Mouse (Mus musculus): Measurements from ENCODE around the gene Dock7.

The Dock7 gene

GRCm38 (mm10) chr4:99120211-99121122 lies at the start of gene Dock7:
Gene Dock7, minus strand, starts transcription at chr4:99120915.
- peak; percentile 11 for DNase-seq (ENCODE audit: low read depth, low spot score)

- DNase-seq (ENCODE audit: low read depth, low spot score), result no peak
Observed at GRCm38 (mm10) chr4:99168869-99169268, 48.2 kb upstream of the Dock7 start.

GRCm38 (mm10) chr4:99163547-99163946 lies 42.8 kb upstream of the Dock7 start:
- no peak for DNase-seq (ENCODE audit: low read depth, low spot score)

- no peak for DNase-seq (ENCODE audit: low read depth, low spot score)
Observed at GRCm38 (mm10) chr4:99163001-99163400, 42.3 kb upstream of the Dock7 start.

DNA sequence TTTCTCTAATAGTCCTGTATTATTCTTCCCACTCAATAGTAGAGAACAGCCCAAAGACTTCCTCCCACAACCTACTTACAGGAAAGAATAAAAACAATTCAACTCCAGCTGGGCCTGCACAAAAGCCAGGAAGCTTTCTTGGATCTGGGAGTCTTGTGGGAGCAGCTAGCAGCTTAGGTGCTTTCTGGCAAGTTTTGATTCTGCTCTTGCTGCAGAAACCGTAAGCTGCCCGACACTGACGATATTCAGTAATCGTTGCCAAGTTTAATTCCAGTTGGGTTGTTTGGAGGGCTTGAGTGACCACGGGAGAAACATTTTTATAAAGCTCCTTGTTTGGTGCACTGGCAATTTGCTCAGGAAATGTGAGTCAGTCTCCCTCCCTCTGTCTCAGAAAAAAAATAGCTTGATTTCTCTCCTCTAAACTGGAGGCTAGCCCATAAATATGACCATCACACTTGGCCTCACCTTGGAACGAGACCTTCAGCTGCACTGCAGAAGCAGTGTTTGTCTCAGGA lies 40.8 kb upstream of the Dock7 start:
- no peak for DNase-seq (ENCODE audit: low read depth, low spot score)

- no peak for DNase-seq (ENCODE audit: low read depth, low spot score)
Observed at GRCm38 (mm10) chr4:99160899-99161298, 40.2 kb upstream of the Dock7 start.

- DNase-seq (ENCODE audit: low read depth, low spot score), result no peak
Observed at GRCm38 (mm10) chr4:99160414-99160813, 39.7 kb upstream of the Dock7 start.

GRCm38 (mm10) chr4:99158495-99158894 lies 37.8 kb upstream of the Dock7 start:
- no peak for DNase-seq (ENCODE audit: low read depth, low spot score)

DNA sequence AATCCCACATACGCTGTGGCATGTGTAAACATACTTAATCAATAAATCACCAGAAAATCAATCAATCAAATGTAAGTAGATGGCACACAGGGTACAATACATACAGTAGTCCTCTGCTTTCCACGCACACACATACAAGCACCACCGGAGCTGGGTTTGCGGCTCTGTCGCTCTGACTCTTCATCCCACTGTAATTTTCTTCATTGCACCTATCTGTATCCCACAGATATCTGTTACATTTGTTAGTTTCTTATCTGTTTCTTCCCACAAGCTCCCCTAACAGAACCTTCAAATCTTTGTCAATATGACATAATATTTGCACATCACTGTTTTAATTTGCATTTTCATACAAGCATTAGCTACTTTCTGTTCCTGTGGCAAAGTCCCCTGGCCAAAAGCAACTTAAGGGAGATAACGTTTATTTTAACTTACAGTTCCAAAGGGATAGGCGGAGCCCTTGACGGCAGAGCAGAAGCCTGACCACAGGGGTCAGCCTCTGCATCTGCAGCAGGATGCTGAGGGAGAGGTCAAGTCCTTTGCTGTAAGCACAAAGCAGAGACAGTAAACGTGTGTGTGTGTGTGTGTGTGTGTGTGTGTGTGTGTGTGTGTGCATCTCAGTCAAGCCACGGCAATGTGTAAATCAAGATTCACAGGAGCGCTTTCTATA lies 36.1 kb upstream of the Dock7 start:
- DNase-seq (ENCODE audit: low read depth, low spot score), result no peak

DNA sequence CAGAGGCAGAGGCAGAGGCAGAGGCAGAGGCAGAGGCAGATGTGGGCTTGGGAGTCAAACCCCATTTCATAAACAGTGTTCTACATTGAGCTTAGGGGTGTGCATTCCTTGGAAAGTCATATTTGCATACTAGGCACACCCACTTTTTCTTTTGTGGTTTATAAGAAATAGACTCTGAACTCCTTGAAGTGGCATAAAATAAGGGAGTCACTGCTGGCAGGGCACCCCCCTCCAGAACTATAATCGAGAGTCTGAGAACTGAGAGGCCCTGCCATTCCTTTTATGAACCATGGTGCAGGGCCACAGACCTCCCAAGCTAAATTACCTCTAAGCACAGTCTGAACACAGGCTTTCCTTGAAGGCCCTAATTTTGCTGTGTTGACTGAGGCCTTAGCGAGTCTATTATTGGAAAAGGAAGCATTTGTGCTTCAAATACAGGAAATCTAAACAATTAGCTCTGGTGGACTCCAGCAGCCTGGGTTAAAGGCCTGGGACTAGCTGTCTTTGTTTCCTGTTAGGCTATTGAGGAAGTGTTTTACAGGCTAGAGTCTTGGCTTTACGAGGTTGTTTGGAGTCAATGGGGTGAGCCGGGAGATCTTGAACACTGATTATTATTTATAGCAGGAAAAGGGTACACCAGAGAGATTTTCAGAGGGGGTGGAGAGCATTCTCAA lies 31.3 kb upstream of the Dock7 start:
- no peak for DNase-seq (ENCODE audit: low read depth, low spot score)

DNA sequence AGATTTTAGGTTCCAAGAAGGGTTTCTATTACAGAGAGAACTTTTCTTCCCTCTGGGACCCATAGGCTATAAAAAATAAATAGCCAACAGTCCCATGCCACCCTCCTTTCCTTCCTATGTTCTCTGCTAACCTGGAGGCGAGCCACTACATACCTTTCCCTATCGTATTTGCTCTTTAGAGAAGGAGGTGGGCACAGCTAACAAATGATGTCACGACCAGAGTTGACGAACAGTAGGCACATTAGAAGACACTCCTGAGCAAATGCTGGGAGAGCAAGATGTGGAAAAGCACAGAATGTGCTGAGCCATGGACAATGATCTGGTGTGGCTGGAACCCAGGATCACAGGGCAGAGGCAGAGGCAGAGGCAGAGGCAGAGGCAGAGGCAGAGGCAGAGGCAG lies 30.7 kb upstream of the Dock7 start:
- no peak for DNase-seq (ENCODE audit: low read depth, low spot score)

DNA sequence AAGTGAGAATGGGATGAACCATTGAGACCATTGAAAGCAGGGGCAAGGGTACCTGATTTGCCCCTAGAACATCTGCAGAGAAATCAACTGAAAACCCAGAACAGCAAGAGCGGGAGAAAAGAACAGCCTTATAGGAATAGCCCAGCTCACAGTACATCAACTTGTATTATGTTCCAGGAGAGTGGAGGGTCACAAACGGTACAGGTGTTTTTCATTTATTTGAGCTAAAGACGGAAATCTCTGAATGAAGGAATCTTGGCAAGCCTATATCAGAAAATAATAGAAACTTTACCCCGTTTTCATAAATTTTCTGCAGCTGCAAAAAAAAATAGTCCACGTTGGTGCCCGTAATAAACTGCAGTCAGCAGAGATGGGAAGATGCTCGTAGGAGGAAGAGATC lies 22.6 kb upstream of the Dock7 start:
- DNase-seq (ENCODE audit: low read depth, low spot score), result no peak

GRCm38 (mm10) chr4:99141578-99141977 lies 20.9 kb upstream of the Dock7 start:
- DNase-seq (ENCODE audit: low read depth, low spot score), result no peak

DNA sequence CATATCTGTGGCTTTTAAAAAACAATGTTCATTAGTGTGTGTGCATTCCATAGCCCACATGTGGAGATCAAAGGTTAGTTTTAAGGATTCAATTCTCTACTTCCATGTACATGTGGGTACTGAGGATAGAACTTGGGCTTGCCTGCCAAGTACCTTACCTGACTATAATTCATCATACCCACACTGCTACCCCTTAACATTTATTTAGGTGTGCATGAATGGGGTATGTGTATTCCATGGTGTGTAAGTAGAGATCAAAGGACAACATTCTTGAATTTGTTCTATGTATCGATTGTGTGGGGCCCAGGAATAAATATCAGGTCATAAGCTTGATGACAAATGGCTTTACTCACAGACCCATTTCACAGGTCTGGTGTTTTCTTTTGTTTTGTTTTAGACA lies 20.5 kb upstream of the Dock7 start:
- no peak for DNase-seq (ENCODE audit: low read depth, low spot score)

DNA sequence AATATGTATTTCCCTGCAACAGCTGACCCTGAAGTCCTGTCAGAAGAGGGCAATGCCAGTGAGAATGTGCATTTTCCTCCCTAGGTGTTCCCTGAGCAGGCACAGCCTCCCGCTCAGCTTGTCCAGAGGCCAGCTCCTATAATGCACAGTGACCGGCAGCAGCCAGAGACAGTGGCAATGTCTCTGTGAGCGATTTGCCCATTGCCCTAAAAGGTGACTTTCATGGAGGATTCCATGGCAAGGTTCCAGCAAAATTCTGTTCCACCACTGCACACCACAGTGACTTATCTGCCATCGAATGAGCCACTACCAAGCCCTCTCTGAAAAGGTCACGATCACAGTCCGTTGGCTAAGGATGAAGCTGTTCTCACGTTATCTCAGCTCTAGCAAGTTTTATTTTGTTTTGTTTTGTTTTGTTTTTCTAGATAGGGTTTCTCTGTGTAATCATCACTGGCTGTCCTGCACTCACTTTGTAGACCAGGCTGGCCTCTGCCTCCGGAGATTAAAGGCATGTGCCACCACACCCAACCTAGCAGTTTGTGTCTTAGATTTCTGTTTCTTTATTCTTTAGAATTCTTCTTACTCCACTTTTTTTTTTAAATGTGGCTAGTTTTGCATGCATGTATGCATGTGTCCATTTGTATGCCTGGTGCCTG lies 17.4 kb upstream of the Dock7 start:
- no peak for DNase-seq (ENCODE audit: low read depth, low spot score)

DNA sequence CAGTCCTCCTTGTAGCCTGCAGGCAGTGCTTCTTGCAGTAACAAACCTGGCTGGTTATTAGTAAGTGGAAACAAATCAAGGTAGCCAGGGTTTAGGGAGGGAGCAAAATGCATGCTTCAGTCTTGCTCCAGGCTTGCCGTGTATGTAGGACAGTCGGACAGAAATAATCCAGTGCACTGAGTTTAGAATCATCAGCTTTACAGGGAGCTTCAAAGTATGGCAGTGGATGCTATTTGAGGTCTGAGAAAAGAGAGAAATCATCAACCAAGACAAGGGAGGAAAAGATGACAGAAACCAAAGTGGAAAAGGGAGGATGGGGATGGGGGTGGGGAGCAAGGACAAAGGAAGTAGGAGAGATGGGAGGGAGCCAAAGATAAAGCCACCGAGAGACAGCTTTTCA lies 13.8 kb upstream of the Dock7 start:
- no peak for DNase-seq (ENCODE audit: low read depth, low spot score)

DNA sequence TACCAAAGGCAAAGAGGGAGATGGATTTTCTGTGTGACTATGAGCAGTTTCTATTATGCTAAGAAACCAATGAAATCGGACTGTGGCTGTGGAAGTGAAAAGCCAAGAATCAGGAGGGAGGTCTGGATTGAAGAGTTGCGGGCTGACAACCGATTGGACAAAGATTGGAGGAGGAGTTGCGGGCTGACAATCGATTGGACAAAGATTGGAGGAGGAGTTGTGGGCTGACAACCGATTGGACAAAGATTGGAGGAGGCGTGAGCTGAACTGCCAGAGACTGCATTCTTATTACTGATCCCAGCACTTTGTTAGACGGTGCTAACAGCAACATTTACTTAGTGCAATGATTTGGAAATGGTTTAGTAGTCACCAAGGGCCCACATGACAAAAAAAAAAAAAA lies 12.6 kb upstream of the Dock7 start:
- no peak for DNase-seq (ENCODE audit: low read depth, low spot score)

DNA sequence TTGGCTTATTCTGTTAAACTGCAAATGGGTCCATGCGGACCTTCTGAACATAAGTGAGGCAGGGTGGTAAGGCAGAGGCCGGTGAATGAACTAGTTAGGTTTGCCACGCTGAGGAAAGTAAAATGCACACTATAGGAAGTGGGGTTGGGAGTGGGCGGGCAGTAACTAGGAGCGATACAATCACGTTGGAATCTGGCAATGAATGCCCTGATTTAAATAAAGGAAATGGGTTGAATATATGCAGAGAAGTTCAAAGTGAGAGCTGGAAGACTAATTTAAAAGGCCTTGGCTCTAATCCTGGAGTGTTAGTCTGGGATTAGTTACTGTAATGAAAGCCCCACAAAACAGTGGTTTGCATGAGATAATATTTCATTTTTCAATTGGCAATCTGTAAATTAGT lies 12.0 kb upstream of the Dock7 start:
- no peak for DNase-seq (ENCODE audit: low read depth, low spot score)

- DNase-seq (ENCODE audit: low read depth, low spot score), result no peak
Observed at GRCm38 (mm10) chr4:99131227-99131653, 10.5 kb upstream of the Dock7 start.

DNA sequence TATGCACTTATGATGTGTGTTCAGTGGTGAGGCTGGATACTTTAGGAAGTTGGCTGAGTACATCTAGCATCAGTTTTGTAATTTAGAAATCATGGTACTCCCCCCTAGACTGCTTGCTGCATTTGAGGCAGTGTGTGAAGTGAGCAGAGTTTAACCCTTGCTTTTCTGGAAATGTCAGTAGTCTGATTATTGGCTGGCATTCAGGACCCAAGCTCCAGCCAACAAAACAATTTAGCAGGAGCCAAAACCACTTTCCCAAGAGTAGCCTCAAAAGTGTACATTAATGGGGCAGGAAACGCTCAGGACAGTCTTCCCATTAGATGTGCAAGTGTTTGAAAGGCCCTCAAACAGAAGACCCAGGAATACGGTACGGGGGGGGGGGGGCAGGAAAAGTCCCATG lies 2.8 kb upstream of the Dock7 start:
- DNase-seq (ENCODE audit: low read depth, low spot score), result no peak

DNA sequence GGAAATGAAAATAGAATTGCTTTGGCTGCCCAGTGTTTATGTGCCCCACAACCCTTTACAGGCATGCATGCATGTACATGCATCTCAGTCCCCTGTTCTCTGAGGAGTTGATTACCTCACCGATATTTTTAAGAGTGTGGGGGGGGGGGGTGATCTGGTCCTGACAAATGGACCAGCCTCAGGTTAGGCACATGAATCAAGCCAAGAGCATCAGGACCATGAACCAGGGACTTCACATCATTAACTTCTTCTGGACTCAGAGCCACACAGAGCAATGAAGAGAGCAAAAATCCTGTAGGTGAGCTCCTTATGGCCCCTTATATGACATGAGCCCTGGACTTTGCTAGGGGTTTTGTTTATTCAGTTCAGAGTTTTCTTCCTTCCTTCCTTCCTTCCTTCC lies 2.1 kb upstream of the Dock7 start:
- no peak for DNase-seq (ENCODE audit: low read depth, low spot score)

- no peak for DNase-seq (ENCODE audit: low read depth, low spot score)
Observed at GRCm38 (mm10) chr4:99122047-99122446, 1.3 kb upstream of the Dock7 start.

Data from c-Kit-negative CD71-positive TER-119-positive erythroid progenitor cells, embryonic 14.5 days (primary cell).